Mouse (Mus musculus) lung, postnatal 0 days (tissue): Measurements from ENCODE around the gene Narf.
A peak's percentile ranks its signal among the peaks of the same experiment; 100 is the strongest.

Experiments used
- CTCF ChIP-seq: IDR thresholded peaks from 2 replicates; pipeline ENCODE4 v1.5.1; 2016; ENCODE audit warnings: antibody characterized with exemption, mild to moderate bottlenecking
- EP300 ChIP-seq: IDR thresholded peaks from 2 replicates; pipeline ENCODE4 v1.6.1; 2016; ENCODE audit warnings: antibody characterized with exemption, mild to moderate bottlenecking, control low read depth

GRCm38 (mm10) chr11:121236564-121237344 lies at the start of gene Narf:
- TF ChIP-seq CTCF (peak; percentile 83), EP300 (no peak)
